Mouse (Mus musculus) ES-E14 (cell line): ENCODE measurements around the gene Haus7.

Experiments used
- HCFC1 ChIP-seq: IDR thresholded peaks from 2 replicates; pipeline ENCODE4 v1.6.1; 2012; ENCODE audit warnings: low read length, inconsistent platforms, borderline replicate concordance; ENCODE audit not compliant: insufficient read depth
- ZNF384 ChIP-seq: IDR thresholded peaks from 2 replicates; pipeline ENCODE4 v1.6.1; 2012; ENCODE audit warnings: low read depth, low read length, inconsistent platforms

DNA sequence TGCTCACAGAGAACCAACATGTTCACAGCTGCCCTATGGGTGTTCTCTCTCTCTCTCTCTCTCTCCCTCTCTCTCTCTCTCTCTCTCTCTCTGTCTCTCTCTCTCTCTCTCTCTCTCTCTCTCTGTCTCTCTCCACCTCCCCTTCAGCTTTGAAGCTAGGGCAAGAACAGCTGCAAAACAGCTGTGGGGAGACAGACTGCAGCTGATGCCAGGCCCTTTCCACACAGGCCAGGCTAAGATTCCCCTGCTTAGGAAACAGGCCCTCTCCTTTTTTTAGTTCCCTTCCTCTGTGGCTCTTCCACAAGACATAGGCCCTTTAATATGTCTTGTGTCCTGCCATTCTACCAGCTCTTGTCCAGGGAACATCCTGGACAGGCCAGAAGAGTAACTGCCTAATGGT is 20.8 kb upstream of the Haus7 start:
- TF ChIP-seq ZNF384 (no peak), HCFC1 (no peak)
